In the genomic region with DNA sequence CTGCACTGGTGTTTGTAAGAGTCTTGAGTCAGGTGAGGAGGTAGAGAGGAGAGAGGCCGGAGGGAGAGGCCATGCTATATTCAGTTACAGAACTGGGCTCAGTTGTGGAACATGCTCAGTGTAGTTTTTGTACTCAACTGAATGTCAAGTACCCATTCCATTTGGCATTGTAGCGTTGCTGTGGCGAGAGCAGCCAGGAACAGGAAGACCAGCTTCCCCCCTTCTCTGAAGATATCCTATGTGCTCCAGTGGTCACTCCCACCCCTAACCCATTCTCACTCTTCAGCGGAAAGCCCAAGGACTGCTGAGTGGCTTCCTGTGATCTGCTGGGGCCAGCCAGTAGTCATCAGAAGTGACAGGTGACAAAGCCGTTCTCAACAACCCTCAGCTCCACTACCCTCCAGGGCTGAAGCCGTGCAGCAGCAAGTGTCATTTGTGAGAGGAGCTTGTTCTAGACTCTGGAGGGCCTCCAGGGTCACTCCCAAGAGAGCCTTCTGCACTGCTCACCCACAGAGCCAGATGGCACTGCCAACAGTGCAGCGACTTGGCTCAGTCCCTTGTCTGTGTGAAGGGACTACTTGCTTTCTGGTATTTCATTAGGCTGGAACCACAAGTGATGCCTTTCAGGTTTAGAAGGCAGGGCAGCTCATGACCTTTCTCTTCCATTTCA, we compare ENCODE assay signal across 8 mouse cellular contexts.
DNase-seq lines count a peak whose midpoint lies in the region; ATAC-seq and TF ChIP-seq lines count a peak whose summit lies in the region.

No protein-coding gene starts in this region.

- no peak overlapping the region for H3K4me2 ChIP-seq in embryonic facial prominence, embryonic 13.5 days

- H3K9ac ChIP-seq in embryonic facial prominence, embryonic 13.5 days, result no peak overlapping the region

- H3K27ac ChIP-seq in embryonic facial prominence, embryonic 13.5 days, result 0 out of 2 replicates have a peak overlapping the region, but pooled peaks have one; percentile 23
- no peak overlapping the region for H3K27ac ChIP-seq in embryonic facial prominence, embryonic 10.5 days (replicated peaks)
- H3K27ac ChIP-seq in thymus, adult 2 months (ENCODE audit: control insufficient read depth, insufficient read depth, low read length), result no peak overlapping the region

- no peak for TF ChIP-seq POLR2A in thymus, adult 2 months (IDR thresholded peaks at IDR 0.05; ENCODE audit: control insufficient read depth, extremely low read depth, insufficient read depth, low read length, poor library complexity)

- ATAC-seq in embryonic facial prominence, embryonic 13.5 days (ENCODE audit: insufficient number of reproducible peaks, insufficient read depth, low FRiP score, low TSS enrichment, low read depth), result no peak
- peak; percentile 64 for ATAC-seq in inflammation-experienced regulatory T-cells, adult 6 months

- 60% methylated on average over 7 of the region's 7 CpGs for WGBS in embryonic facial prominence, embryonic 13.5 days
- WGBS in embryonic facial prominence, embryonic 10.5 days, result 65% methylated on average over 7 of the region's 7 CpGs
- 47% methylated on average over 7 of the region's 7 CpGs for WGBS in thymus, adult 2 months

- H3K9me3 ChIP-seq in embryonic facial prominence, embryonic 13.5 days, result no peaks in the 10 kb centered on the region
- H3K9me3 ChIP-seq in embryonic facial prominence, embryonic 10.5 days, result no peaks in the 10 kb centered on the region

- H3K27me3 ChIP-seq in embryonic facial prominence, embryonic 13.5 days, result no peaks in the 10 kb centered on the region
- no peaks in the 10 kb centered on the region for H3K27me3 ChIP-seq in embryonic facial prominence, embryonic 10.5 days (replicated peaks; ENCODE audit: low read depth, poor library complexity, severe bottlenecking)
- H3K27me3 ChIP-seq in thymus, adult 2 months (ENCODE audit: control insufficient read depth, insufficient read depth, low read length), result no peaks in the 10 kb centered on the region

- no peak for TF ChIP-seq CTCF in thymus, adult 2 months (IDR thresholded peaks at IDR 0.05; ENCODE audit: borderline replicate concordance, control insufficient read depth, extremely low read depth, insufficient read depth, low read length, poor library complexity)

- H3K4me1 ChIP-seq in embryonic facial prominence, embryonic 13.5 days, result peaks cover 15% of the 10 kb centered on the region; the same call in 1 of the 2 replicates
- H3K4me1 ChIP-seq in embryonic facial prominence, embryonic 10.5 days, result peaks cover 8% of the 10 kb centered on the region
- no peaks in the 10 kb centered on the region; the same call in 1 of the 2 replicates for H3K4me1 ChIP-seq in thymus, adult 2 months (replicated peaks; ENCODE audit: control insufficient read depth, insufficient read depth, low read length)

- no peaks in the 10 kb centered on the region for H3K36me3 ChIP-seq in embryonic facial prominence, embryonic 13.5 days
- no peaks in the 10 kb centered on the region for H3K36me3 ChIP-seq in embryonic facial prominence, embryonic 10.5 days (replicated peaks)
- no peaks in the 10 kb centered on the region for H3K36me3 ChIP-seq in thymus, adult 2 months (ENCODE audit: control insufficient read depth, insufficient read depth, low read length)

- no peak for DNase-seq in embryonic facial prominence, embryonic 10.5 days (ENCODE audit: low spot score)
- DNase-seq in 3134 (ENCODE audit: extremely low read depth, insufficient read length, low spot score), result peak; percentile 6
- peak; percentile 26 to 29 for DNase-seq in cerebellum, postnatal 14 days
- DNase-seq in telencephalon, adult 2 months (ENCODE audit: low read depth, low spot score), result peak; percentile 15
- no peak for DNase-seq in natural killer cell, adult 2 months (ENCODE audit: low spot score in 2 of 2)
- no peak for DNase-seq in thymus, adult 2 months

- H3K4me3 ChIP-seq in embryonic facial prominence, embryonic 13.5 days, result no peak overlapping the region
- no peak overlapping the region for H3K4me3 ChIP-seq in embryonic facial prominence, embryonic 10.5 days
- no peak overlapping the region for H3K4me3 ChIP-seq in thymus, adult 2 months (ENCODE audit: control insufficient read depth, insufficient read depth, low read length)

Comparison
In these comparisons a context has a peak if more than half of its experiments do, and no peak if none do; other contexts are left out.
1. DNase-seq: peak in 3134 (single experiment), cerebellum, postnatal 14 days (2 of 2) and telencephalon, adult 2 months (single experiment); none in embryonic facial prominence, embryonic 10.5 days (single experiment), natural killer cell, adult 2 months (0 of 2) and thymus, adult 2 months (single experiment).